Mouse (Mus musculus) G1E (cell line): ENCODE measurements around the gene Med23.

Experiments used
- CTCF ChIP-seq: IDR thresholded peaks from 2 replicates; pipeline ENCODE4 v1.5.1; 2012; ENCODE audit warnings: low read depth, low read length, inconsistent platforms, mixed read lengths
- GATA1 ChIP-seq: IDR thresholded peaks from 2 replicates; pipeline ENCODE4 v1.6.1; 2012; ENCODE audit warnings: borderline replicate concordance, low read length, inconsistent platforms, mixed read lengths

GRCm38 (mm10) chr10:24926380-24926779 lies 56.6 kb downstream of the Med23 start:
- no peak for TF ChIP-seq CTCF
- no peak for TF ChIP-seq GATA1
